Mouse (Mus musculus) CH12.LX (cell line): ENCODE measurements at regions not wholly inside any gene's neighbourhood (a gene's known extent, or its start where the extent isn't known, plus 50 kb on each side); places are given as distances from the start of the nearest gene placed in this dataset.

Source experiments
- DNase-seq: peaks from one replicate; pipeline ENCODE4 v3.0.0-alpha.2; 2013; ENCODE audit errors: extremely low read depth
- H3K27ac ChIP-seq: 2 replicates; pipeline ENCODE4 v1.5.1; 2012; ENCODE audit warnings: low read depth, mild to moderate bottlenecking, control low read depth, moderate library complexity; ENCODE audit not compliant: insufficient read depth
- H3K27me3 ChIP-seq: replicated peaks from 2 replicates; pipeline ENCODE3; 2012; ENCODE audit warnings: inconsistent platforms
- H3K36me3 ChIP-seq, 2 experiments: replicated peaks in 1 of 2; 2 replicates each; pipeline versions ENCODE3 to v1.6.1; 2012; ENCODE audit warnings: inconsistent platforms in 1 of 2, low read length in 1 of 2, mild to moderate bottlenecking in 1 of 2, mixed read lengths in 1 of 2, moderate library complexity in 1 of 2; ENCODE audit not compliant: control insufficient read depth in 1 of 2, insufficient read depth in 1 of 2
- H3K4me1 ChIP-seq, 2 experiments: 2 replicates each; pipeline ENCODE4 v1.6.1; 2012; ENCODE audit warnings: inconsistent platforms in 1 of 2, moderate library complexity in 1 of 2; ENCODE audit not compliant: insufficient read depth in 2 of 2, control insufficient read depth in 1 of 2
- H3K4me2 ChIP-seq: 2 replicates; pipeline ENCODE4 v1.6.1; 2012; ENCODE audit warnings: low read depth, mild to moderate bottlenecking, control low read depth; ENCODE audit not compliant: poor library complexity, insufficient read depth, severe bottlenecking
- H3K4me3 ChIP-seq, 3 experiments: fragments of 150-350 bp in 1 of 3; sonication (generic) in 1 of 3; replicated peaks in 1 of 3; 2 replicates each; pipeline versions ENCODE3 to v1.5.1; 2011 to 2012; ENCODE audit warnings: low read depth in 2 of 3, low read length in 2 of 3, mild to moderate bottlenecking in 2 of 3, moderate library complexity in 2 of 3, control low read depth in 1 of 3, improper control_type of control experiment in 1 of 3, inconsistent platforms in 1 of 3, mixed read lengths in 1 of 3; ENCODE audit not compliant: poor library complexity in 1 of 3
- H3K79me2 ChIP-seq: replicated peaks from 2 replicates; pipeline ENCODE4 v1.6.1; 2012; ENCODE audit warnings: mild to moderate bottlenecking, moderate library complexity; ENCODE audit not compliant: control insufficient read depth, poor library complexity, insufficient read depth, severe bottlenecking; ENCODE audit errors: extremely low read depth
- H3K9ac ChIP-seq: 2 replicates; pipeline ENCODE4 v1.6.1; 2012; ENCODE audit warnings: low read depth, mild to moderate bottlenecking, control low read depth, moderate library complexity; ENCODE audit not compliant: insufficient read depth
- H3K9me3 ChIP-seq: replicated peaks from 2 replicates; pipeline ENCODE3; 2012; ENCODE audit warnings: low read length, inconsistent platforms, mixed read lengths
- CHD2 ChIP-seq: IDR thresholded peaks from 2 replicates; pipeline ENCODE4 v1.6.1; 2011; ENCODE audit warnings: low read length, improper control_type of control experiment
- E2F4 ChIP-seq: IDR thresholded peaks from 2 replicates; pipeline ENCODE4 v1.6.1; 2011; ENCODE audit warnings: low read depth, low read length, improper control_type of control experiment; ENCODE audit not compliant: insufficient replicate concordance
- ELF1 ChIP-seq: IDR thresholded peaks from 2 replicates; pipeline ENCODE4 v1.6.1; 2014; ENCODE audit warnings: low read depth, mild to moderate bottlenecking, inconsistent platforms, low read length, improper control_type of control experiment
- EP300 ChIP-seq: IDR thresholded peaks from 2 replicates; pipeline ENCODE4 v1.6.1; 2011; ENCODE audit warnings: low read length, improper control_type of control experiment
- GABPA ChIP-seq: IDR thresholded peaks from 2 replicates; pipeline ENCODE4 v1.6.1; 2012; ENCODE audit warnings: low read depth, low read length, improper control_type of control experiment, inconsistent platforms; ENCODE audit not compliant: insufficient replicate concordance
- HCFC1 ChIP-seq: IDR thresholded peaks from 2 replicates; pipeline ENCODE4 v1.6.1; 2012; ENCODE audit warnings: low read depth, mild to moderate bottlenecking, inconsistent platforms, low read length, improper control_type of control experiment
- JUND ChIP-seq: conservative IDR thresholded peaks from 2 replicates; pipeline ENCODE4 v1.6.1; 2011; ENCODE audit warnings: low read depth, low read length, improper control_type of control experiment
- KAT2A ChIP-seq: IDR thresholded peaks from 2 replicates; pipeline ENCODE4 v1.6.1; 2012; ENCODE audit warnings: low read length, improper control_type of control experiment, inconsistent platforms; ENCODE audit not compliant: insufficient replicate concordance
- MAX ChIP-seq: IDR thresholded peaks from 2 replicates; pipeline ENCODE4 v1.6.1; 2011; ENCODE audit warnings: low read length, improper control_type of control experiment
- MAZ ChIP-seq: IDR thresholded peaks from 2 replicates; pipeline ENCODE4 v1.6.1; 2012; ENCODE audit warnings: low read depth, mild to moderate bottlenecking, inconsistent platforms, low read length, improper control_type of control experiment, moderate library complexity
- MEF2A ChIP-seq: IDR thresholded peaks from 2 replicates; pipeline ENCODE4 v1.6.1; 2014; ENCODE audit warnings: low read depth, mild to moderate bottlenecking, inconsistent platforms, low read length, improper control_type of control experiment, borderline replicate concordance
- MXI1 ChIP-seq: IDR thresholded peaks from 2 replicates; pipeline ENCODE4 v1.6.1; 2011; ENCODE audit warnings: mild to moderate bottlenecking, low read depth, low read length, improper control_type of control experiment
- MYC ChIP-seq: IDR thresholded peaks from 2 replicates; pipeline ENCODE4 v1.6.1; 2011; ENCODE audit warnings: low read depth, mild to moderate bottlenecking, improper control_type of control experiment, low read length
- NELFE ChIP-seq: IDR thresholded peaks from 2 replicates; pipeline ENCODE4 v1.6.1; 2011; ENCODE audit warnings: low read depth, low read length, improper control_type of control experiment
- PAX5 ChIP-seq: IDR thresholded peaks from 2 replicates; pipeline ENCODE4 v1.6.1; 2012; ENCODE audit warnings: low read length, inconsistent platforms, mixed read lengths
- POLR2AphosphoS2 ChIP-seq: IDR thresholded peaks from 2 replicates; pipeline ENCODE4 v1.6.1; 2011; ENCODE audit warnings: low read depth, low read length, improper control_type of control experiment
- RAD21 ChIP-seq: IDR thresholded peaks from 2 replicates; pipeline ENCODE4 v1.6.1; 2011; ENCODE audit warnings: low read depth, mild to moderate bottlenecking, low read length, improper control_type of control experiment, moderate library complexity
- RCOR1 ChIP-seq: conservative IDR thresholded peaks from 2 replicates; pipeline ENCODE4 v1.6.1; 2012; ENCODE audit warnings: low read depth, mild to moderate bottlenecking, inconsistent platforms, low read length, improper control_type of control experiment
- SIN3A ChIP-seq: IDR thresholded peaks from 2 replicates; pipeline ENCODE4 v1.6.1; 2012; ENCODE audit warnings: low read length, improper control_type of control experiment, inconsistent platforms
- UBTF ChIP-seq: IDR thresholded peaks from 2 replicates; pipeline ENCODE4 v1.6.1; 2012; ENCODE audit warnings: low read depth, mild to moderate bottlenecking, inconsistent platforms, low read length, improper control_type of control experiment, moderate library complexity
- ZC3H11A ChIP-seq: IDR thresholded peaks from 2 replicates; pipeline ENCODE4 v1.6.1; 2012; ENCODE audit warnings: low read depth, mild to moderate bottlenecking, inconsistent platforms, low read length, improper control_type of control experiment
- ZKSCAN1 ChIP-seq: IDR thresholded peaks from 2 replicates; pipeline ENCODE4 v1.6.1; 2012; ENCODE audit warnings: low read depth, inconsistent platforms, low read length, improper control_type of control experiment, borderline replicate concordance
- ZNF384 ChIP-seq: IDR thresholded peaks from 2 replicates; pipeline ENCODE4 v1.6.1; 2012; ENCODE audit warnings: low read depth, low read length, improper control_type of control experiment, inconsistent platforms
- dilution Hi-C: fragments of 300-500 bp; cut with MboI; formaldehyde crosslinking; loops from 2 replicates; pipeline ENCODE4 v1.14.3; 2020; ENCODE audit warnings: low sequenced_read_pairs; ENCODE audit not compliant: extremely low pct_unique_long_range_greater_than_20kb, extremely low pct_ligation_motif_present
- in situ Hi-C: fragments of 300-500 bp; cut with MboI; formaldehyde crosslinking; loops from 3 replicates; pipeline ENCODE4 v1.14.3; 2019; ENCODE audit warnings: low sequenced_read_pairs, low pct_ligation_motif_present, low pct_unique_long_range_greater_than_20kb, mixed read lengths

DNA sequence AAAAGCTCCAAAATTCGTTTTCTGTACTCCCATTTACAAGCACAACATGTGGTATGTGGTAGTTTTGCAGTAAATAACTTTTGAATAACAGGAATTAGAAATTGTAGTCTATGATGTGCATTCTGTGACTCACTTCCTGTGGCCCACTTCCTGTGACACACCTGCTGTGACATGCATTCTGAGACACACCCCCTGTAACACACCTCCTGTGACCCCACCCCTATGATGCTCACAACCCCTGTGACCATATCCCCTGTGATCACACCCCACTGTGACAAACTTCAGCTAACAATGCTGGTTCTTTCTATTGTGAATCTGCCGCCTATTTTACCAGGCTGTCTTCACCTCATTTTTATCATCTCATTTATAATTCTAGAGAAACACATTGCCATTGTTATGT lies 536.9 kb upstream of the Zfp462 start:
- H3K4me1 ChIP-seq, result no peaks in the 10 kb centered on the region
- no peaks in the 10 kb centered on the region for H3K36me3 ChIP-seq
- TF ChIP-seq MXI1 (no peak), RAD21 (no peak), UBTF (no peak), ZNF384 (no peak), RCOR1 (no peak), NELFE (no peak)
- TF ChIP-seq, all 38 proteins: peak for 0
- dilution Hi-C loops, result no loop called here
- Histone ChIP-seq H3K79me2 (no peaks in the 10 kb centered on the region), H3K9me3 (no peaks in the 10 kb centered on the region), H3K4me2 (no peak overlapping the region), H3K9ac (no peak overlapping the region), H3K27me3 (no peaks in the 10 kb centered on the region), H3K4me3 (no peak overlapping the region), H3K27ac (no peak overlapping the region)
- no peak for DNase-seq
- in situ Hi-C loops, result no loop called here

DNA sequence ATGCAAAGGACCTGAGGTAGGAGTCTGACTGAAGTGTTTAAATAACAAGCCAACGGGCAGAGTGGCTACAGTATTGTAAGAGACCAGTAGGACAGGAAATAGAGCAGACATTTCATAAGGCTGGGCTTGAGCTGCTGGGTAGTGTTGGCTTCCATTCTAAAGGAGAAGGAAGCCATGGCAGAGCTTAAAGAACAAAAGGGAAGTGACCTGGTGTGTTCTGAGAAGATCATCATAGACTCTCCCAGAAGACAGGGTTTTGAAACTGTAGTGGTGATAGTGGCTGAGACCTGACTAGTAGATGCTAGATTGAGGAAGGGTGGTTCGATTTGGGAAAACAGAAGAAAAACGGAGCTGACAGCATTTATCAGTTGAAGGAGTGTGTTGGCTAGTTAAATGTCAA lies 514.1 kb upstream of the Zfp462 start:
- no peak overlapping the region for H3K4me2 ChIP-seq
- no peak for DNase-seq
- TF ChIP-seq JUND, result no peak
- no peak for TF ChIP-seq PAX5
- TF ChIP-seq MAZ, result no peak
- no peak for TF ChIP-seq EP300
- TF ChIP-seq MEF2A, result no peak
- no peak for TF ChIP-seq KAT2A
- TF ChIP-seq SIN3A, result no peak
- TF ChIP-seq MAX, result no peak
- TF ChIP-seq POLR2AphosphoS2, result no peak
- TF ChIP-seq ZKSCAN1, result no peak
- TF ChIP-seq CHD2, result no peak
- TF ChIP-seq UBTF, result no peak
- TF ChIP-seq MYC, result no peak
- no peak for TF ChIP-seq HCFC1
- TF ChIP-seq ZNF384, result no peak
- TF ChIP-seq GABPA, result no peak
- no peak for TF ChIP-seq E2F4
- no peak for TF ChIP-seq ZC3H11A
- TF ChIP-seq ELF1, result no peak
- TF ChIP-seq RCOR1, result no peak
- dilution Hi-C loops (no loop called here), in situ Hi-C loops (no loop called here)
- H3K27me3 ChIP-seq, result no peaks in the 10 kb centered on the region
- H3K4me1 ChIP-seq, result no peaks in the 10 kb centered on the region
- no peak overlapping the region for H3K27ac ChIP-seq
- H3K9ac ChIP-seq, result no peak overlapping the region
- no peaks in the 10 kb centered on the region for H3K79me2 ChIP-seq
- H3K9me3 ChIP-seq, result peaks cover 3% of the 10 kb centered on the region
- no peaks in the 10 kb centered on the region for H3K36me3 ChIP-seq
- H3K4me3 ChIP-seq, result no peak overlapping the region
